Mouse (Mus musculus) mouse embryonic stem cell (cell line): ENCODE results near the gene Rhno1.

Experiments used
- in situ Hi-C, 2 experiments: fragments of 300-500 bp; cut with MboI; formaldehyde crosslinking; loops; 1 replicate in 1 of 2; 3 replicates in 1 of 2; pipeline ENCODE4 v1.14.3; 2019 to 2020; ENCODE audit warnings: low sequenced_read_pairs in 2 of 2, low pct_unique_long_range_greater_than_20kb in 1 of 2, mixed read lengths in 1 of 2; ENCODE audit not compliant: unreplicated experiment in 1 of 2

Gene Rhno1

DNA sequence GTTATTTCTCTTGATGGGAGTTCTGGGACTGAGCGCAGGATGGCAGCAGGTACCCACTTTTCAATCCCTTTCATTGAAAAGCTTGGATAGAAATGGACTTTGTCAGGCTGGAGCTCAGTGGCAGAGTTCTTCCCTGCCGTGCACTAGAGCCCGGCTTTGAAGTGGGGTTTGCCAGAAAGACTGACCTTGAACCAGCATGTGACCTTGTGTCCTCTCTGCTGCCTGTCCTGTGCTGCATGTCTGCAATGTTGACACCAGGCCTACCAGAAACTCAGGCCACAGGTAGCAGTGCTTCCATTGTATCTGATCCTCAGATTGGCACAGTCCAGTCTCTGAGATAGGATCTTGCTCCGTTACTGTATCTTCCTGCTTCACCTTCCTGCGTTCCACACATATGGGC is 7.3 kb upstream of the Rhno1 start:
- in situ Hi-C loops = no loop called here

DNA sequence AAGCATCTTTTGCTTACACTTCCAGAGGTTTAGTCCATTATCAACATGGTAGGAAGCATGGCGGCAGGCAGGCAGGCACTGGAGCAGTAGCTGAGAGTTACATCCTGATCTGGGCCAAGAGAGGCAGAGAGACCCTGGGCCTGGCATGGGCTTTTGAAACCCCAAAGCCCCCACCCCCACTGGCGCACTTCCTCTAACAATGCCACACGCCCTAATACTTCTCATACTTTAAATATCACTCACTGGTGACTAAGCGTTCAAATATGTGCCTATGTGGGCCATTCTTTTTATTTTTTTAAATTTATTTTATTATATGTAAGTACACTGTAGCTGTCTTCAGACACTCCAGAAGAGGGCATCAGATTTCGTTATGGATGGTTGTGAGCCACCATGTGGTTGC is 3.8 kb upstream of the Rhno1 start:
- in situ Hi-C loops = no loop called here

DNA sequence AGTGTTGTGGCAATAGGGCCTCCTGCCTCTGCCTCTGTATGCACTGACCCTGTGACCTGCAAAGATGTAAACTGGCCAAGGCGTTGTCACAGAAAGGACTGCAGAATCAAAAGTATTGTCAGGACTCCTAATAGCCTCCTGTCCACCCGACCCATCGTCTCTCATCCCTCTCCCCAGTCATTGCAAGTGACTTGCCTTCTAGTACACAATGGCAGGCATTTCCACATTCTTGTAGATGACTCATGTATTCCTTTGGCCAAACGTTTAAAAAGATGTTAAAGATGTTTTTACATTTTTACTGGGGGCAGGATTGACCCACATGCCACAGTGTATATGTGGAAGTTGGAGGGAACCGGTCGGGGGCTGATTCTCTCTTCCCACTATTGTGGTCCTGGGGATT is 2.0 kb upstream of the Rhno1 start:
- in situ Hi-C loops = no loop called here

DNA sequence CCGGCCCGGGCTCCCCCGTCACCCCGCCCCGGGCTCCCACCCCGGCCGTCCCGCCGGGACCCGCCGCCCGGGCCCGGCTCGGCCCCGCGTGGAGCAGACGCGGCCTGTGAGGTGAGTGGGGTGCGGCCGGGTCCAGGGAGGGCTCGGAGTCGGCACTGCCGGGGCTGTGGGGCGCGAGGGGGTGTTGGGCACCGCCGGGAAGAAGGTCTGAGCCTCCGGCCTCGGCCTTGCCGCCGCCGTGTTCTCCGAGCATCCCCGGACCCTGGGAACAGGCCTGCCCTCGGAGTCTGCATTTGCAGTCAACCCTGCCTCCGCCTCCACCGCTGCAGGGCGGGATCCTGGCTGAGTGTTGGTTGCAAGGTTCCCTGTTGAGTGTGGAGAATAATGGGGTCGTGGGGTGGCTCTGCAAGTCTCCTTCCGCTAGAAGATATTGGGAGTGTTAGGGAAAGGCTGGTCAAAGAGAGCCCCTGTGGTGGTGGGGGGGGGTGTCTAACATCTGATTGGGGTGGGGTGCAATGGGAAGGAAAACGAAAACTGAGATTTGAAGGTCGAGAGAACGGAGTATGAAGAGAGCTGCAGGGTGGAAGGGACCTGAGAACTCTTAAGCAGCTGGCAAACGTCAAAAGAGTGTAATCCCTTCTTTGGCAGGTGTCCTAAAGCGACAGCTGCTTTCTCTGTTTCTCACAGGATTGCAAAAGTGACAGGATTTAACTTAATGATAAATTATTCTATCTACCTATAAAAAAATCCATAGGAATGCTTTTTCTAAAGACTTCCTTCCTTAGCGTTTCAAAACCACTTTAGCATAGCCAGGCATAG is 505 bp upstream of the Rhno1 start:
- in situ Hi-C loops = no loop called here

DNA sequence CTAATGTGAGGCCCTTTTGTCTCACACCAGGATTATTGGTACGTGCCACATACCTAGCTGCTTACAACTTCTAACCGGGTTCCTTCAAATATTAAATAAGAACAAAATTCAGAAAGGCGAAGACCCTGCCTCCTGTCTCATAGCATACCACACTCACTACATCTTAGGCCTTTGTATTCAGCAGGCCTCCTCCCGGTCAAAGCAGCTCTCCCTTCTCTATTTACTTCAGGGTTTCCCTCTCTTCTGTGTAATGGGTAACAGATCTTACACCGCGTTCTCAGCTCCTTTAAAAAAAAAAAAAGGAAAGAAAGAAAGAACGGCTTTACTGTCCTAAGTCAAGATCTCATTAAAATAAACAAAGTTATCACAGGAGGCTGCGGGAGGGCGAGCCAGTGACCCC is 810 bp downstream of the Rhno1 start:
- in situ Hi-C loops = no loop called here

DNA sequence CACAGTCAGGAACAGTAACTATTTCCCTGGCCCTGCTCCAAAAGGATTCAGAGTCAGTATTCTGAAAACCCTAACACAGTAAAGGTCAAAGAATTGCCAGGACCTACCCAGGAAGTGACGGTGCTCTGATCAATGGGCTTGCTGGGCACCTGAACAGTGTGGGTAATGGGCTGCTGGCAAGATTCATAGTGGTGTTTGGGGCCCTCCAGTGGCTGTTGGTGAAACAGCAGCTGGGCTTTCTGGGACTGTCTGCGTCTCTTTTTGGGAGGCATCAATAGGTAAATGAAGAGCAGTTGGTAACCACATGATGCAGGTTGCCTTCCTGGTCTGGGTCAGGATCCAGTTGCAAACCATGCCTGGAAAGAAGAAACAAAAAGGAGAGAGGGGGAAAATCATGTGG is 3.7 kb downstream of the Rhno1 start:
- in situ Hi-C loops = loop anchor here in 1 of 2 experiments (5.0 kb wide), 1 partner anchor 42 kb away; no protein-coding TSS in a partner anchor

DNA sequence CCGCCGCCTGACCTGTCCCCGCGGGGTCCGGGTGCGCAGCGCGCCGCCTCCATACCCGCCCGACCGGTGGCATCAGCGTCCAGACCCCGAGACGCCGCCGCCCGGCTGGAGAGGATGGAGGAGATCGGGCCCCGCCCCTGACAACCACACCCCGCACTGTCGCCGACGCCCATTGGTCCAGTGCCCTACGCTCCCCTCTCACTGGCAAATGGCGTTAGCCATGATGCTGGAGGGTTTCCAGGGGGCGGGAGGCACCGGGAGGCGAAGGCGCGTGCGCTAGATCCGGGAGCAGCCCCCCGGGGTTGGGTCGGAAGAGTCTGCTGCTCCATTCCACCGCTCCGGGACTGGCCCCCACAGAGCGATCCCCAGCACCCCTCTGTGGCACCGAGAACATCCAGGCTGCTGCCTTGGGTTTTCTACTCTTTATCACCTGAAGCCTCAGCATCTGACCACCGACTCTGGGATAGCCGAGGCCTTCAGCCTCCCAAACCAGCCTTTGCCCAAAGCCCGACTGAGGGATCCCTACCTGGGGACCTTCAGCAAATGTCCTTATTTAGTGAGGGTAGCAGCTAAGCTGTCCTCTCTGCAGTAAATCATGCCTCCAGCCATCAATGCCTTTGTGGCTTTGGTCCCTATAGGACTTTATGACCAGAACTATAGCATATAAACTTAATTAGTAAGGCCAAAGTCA is 6.8 kb downstream of the Rhno1 start, which contains the start of gene Tulp3:
Gene Tulp3 (minus strand): TSS at position 126 of the 691 bp plus-strand sequence.
- in situ Hi-C loops = loop anchor here in 1 of 2 experiments (5.0 kb wide), 1 partner anchor 39 kb away; no protein-coding TSS in a partner anchor

DNA sequence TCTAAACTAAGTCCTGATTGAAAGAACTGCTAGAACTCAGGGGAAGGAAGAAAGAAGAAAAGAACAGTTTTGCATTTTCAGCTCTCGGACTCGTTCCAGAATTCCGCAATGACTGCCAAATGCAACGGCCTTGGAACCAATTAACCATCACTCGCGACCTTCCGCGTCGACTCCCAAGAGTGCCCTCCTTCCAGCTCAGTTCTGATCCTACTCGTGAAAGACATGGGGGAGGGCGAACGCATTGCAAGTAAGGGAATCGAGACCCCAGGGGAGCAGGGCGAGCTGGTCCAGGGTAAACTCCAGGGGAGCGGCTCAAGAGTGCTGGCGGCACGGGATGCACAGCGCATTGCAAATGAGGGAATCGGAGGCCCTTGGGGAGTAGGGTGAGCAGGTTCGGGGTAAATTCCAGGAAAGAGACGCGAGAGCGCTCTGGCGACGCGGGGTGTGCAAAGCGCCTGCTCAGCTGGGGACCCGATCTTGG is 7.5 kb downstream of the Rhno1 start:
- in situ Hi-C loops = loop anchor here in 1 of 2 experiments (5.0 kb wide), 1 partner anchor 38 kb away; no protein-coding TSS in a partner anchor

DNA sequence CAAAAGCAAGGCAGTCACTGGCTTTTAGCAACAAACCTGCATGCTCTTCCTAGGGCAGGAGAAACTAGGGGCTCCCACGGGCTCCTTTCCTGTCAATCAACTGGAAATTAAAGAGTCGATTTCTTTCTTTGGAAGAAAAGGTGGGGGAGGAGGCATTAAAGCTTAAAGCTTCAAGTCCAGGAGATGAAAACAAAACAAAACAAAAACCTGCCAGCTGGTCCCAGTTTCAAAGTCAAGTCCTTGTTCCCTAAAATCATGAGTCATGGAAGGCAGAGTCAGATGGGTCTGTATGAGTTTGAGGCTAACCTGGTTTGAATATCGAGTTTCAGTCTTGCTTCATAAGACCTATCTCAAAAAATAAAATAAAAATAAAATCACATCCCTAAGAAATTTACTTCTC is 8.6 kb downstream of the Rhno1 start:
- in situ Hi-C loops = loop anchor here in 1 of 2 experiments (5.0 kb wide), 1 partner anchor 37 kb away; no protein-coding TSS in a partner anchor

DNA sequence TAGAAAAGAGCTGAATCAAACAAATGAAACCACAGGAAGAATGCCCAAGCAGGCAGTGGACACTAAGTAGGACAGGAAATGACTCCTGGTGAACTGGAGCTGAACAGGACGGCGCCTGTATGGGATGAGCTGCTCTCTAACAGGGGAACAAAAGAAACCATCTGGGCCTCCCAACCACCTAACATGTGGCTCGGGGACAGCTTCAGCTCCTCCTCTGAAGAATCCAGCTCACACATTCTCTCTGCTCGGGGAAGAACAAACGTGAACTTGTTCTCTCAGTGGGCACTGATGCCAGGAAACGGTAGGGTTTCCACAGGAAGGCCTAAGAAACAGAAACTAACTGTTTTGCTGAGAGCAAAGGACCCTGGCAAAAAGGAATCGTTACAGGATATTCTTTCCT is 13.0 kb downstream of the Rhno1 start:
- in situ Hi-C loops = loop anchor here in 1 of 2 experiments (5.0 kb wide), 1 partner anchor 32 kb away; no protein-coding TSS in a partner anchor

DNA sequence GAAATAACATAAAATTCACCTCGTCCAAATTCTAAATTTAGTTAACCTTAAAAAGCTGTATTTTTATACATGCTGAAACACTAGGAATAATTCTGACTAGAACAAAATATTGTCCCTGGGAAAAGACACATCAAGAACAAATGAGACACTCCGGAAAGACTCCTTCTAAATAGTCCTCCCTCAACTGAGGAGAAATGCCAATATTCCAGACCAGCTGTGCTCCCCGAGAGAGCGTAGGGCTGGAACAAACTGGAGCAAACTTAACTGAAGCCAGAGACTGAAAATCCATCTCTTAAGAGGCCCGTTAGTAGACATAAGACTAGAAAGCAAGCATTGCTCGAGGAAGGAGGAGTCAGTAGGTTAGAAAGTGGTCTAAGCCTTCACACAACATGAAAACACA is 15.9 kb downstream of the Rhno1 start:
- in situ Hi-C loops = no loop called here

DNA sequence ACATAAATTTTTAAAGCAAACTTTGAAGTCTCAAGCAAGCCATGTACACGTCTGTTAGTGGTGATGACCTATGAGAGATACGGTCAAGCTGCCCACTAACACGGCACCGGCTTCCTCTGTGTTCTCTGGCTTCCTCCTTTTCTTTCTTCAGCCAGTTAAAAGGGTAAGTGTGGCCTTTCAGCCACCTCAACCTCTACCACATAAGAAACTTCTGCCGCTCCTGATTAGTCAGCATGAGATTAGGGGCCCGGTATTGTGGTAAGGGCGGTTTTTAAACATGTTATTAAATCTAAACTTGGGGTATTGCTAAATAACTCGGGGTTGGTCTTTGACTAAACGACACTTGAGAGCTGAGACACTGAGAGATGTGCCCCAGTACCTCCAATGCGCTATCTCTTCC is 17.1 kb downstream of the Rhno1 start:
- in situ Hi-C loops = no loop called here

DNA sequence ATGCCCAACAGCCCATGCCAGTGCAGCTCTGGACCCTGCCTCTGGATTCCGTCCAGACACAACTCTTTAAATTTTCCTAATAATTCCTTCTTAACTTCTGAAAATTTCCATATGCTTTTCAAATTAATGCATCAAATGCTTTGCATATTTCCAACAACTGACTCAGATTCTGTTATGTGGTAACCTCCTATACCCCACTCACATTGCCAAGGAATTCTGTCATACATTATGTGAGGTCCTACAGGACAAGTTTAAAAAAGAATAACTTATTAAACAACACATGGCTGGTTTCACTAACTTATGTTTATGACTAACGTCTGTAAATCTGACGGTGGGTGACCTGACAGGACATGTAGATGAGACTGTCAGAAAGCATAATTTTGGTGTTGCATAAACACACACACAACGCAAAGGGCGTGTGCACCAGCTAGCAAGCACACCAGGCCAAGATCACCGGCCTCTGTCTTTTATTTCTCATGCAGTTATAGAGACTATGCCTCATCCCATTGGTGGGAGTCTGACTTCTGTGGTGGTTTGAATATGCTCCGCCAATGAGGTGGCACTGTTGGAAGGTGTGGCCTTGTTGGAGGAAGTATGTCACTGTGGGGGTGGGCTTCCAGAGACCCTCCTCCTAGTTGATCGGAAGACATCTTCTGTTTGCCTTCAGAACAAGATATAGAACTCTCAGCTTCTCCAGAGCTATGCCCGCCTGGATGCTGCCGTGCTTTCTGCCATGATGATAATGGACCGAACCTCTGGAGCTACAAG is 20.6 kb downstream of the Rhno1 start:
- in situ Hi-C loops = no loop called here

DNA sequence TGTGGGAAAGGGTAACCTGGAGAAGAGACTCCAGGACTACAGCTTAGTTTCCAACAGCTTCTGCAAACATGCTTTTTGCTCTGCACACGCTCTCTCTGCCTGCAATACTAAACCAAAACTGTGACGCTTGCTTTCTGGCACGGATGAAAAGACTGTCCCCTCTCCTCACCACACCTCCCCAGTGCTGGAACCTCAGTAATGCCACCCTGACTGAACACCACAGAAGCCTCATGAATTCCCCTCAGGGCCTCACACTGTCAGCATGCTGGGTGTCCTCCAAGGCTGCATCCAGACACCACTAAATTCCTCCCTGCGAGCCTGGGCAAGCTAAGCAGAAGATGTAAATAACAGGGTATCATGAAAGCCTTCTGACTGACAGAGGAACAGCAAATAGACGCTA is 23.8 kb downstream of the Rhno1 start:
- in situ Hi-C loops = no loop called here

DNA sequence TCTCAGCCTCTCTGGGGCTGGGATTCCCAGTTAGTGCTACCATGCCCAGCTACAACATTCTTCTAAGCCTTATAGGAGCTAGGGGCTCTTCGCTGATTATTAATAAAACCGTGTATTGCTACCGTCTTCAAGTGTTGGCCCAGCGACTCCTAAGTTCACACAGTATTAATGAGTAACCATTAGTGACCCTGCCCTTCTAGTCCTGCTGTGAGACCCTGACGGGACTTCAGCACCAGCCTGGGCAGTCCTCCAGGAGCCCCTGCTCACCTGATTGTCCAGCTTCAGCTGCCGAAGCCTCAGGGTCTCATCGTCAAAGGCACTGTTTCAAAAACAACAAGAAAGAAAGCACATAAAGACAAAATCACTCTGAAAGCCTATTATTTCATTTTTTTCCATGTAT is 25.2 kb downstream of the Rhno1 start:
- in situ Hi-C loops = no loop called here

DNA sequence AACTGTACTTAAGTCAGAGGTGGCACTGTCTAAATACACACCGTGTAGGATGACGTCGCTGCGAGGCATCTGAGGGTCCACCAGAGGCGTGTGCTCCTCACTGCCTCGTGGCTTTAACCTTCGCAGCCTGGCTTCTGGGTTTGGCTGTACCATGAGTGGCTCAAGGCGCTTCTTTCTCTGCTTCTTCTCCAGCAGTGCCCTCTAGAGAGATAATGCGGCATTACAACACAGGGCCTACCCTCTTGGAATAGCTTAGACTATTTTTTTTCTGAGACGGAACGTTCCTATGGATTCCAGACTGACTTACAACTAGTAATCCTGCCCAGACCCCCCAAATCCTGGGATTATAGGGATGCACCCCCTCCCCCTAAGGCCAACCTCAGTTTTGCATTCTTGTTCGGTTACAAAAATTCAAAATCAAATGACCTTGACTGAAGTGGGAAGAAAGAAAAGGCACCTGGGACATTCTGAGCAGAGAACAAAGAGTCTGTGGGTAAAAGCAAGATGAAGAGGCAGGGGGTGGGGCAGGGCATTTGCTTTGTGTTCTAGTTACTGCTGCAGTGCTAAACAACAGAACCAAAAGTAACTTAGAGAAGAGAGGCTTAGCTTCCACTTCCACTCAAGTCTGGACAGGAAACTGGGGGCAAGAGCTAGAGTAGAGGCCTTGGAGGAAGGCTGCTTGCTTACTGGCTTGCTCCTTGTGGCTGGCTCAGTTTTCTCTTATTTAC is 28.1 kb downstream of the Rhno1 start:
- in situ Hi-C loops = no loop called here

DNA sequence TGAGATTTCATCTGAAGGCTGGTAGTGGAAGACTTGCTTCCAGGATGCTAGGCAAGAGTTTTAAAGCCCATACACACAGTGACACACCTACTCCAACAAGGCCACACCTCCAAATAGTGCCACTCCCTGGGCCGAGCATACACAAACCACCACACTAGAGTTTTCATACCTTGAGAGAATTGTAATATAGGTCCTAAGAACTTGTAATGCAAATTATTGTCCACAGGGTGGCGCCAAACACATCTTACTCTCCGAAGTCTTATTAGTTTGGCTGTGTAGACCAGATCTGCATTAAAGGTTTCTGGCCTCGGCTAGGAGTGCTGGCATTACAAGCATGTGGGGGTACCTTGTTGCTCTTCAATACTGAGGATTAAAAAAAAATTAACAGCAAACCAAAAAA is 44.4 kb downstream of the Rhno1 start:
- in situ Hi-C loops = loop anchor here (5.0 kb wide), 2 partner anchors 34 to 39 kb away; partner anchors contain the start of gene Tulp3 (in 1 of the 2)

DNA sequence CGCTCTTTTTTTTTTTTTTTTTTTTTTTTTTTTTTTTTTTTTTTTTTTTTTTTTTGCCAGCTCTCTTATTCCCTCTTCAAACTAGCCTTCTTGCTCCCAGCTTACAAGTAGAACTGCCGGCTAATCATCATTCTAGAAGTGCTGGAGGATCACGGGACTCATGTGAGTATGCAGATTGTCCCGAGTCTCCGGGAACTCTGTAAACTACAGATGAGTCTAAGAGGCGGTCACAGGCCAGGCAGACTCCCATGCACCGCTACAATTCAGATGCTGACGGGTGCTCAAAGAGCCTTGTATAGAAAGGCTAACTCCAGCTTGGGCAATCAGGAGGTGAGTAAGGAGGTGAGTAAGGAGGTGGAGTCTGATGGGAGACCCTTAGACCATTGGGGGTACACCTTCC is 47.1 kb downstream of the Rhno1 start:
- in situ Hi-C loops = loop anchor here (5.0 kb wide), 2 partner anchors 37 to 42 kb away; partner anchors contain the start of gene Tulp3 (in 1 of the 2)
